Mouse (Mus musculus): ENCODE data around the gene Hspa12b.
A peak's percentile ranks its signal among the peaks of the same experiment; 100 is the strongest.
"Not testable (repeated sequence)": the region's sequence is repeated elsewhere in the genome, so short reads cannot be mapped to it uniquely, and the experiment has no call there.

The Hspa12b gene

GRCm38 (mm10) chr2:131127161-131127730 lies at the start of gene Hspa12b:
TSS of gene Hspa12b (plus strand) at chr2:131127280.
- DNase-seq (ENCODE audit: low spot score) = no peak

GRCm38 (mm10) chr2:131080507-131080906 lies 46.6 kb upstream of the Hspa12b start:
- DNase-seq (ENCODE audit: low spot score) = no peak

- DNase-seq (ENCODE audit: low spot score) = no peak
These were observed 42.9 kb upstream of the Hspa12b start for GRCm38 (mm10) chr2:131084206-131084605.

GRCm38 (mm10) chr2:131086667-131087390 lies 40.3 kb upstream of the Hspa12b start, which contains the start of gene Siglec1:
TSS of gene Siglec1 (minus strand) at chr2:131086765.
- DNase-seq (ENCODE audit: low spot score) = no peak

- DNase-seq (ENCODE audit: low spot score) = no peak
These were observed 38.5 kb upstream of the Hspa12b start for GRCm38 (mm10) chr2:131088581-131088980.

- no peak for DNase-seq (ENCODE audit: low spot score)
These were observed 37.4 kb upstream of the Hspa12b start for GRCm38 (mm10) chr2:131089634-131090033.

GRCm38 (mm10) chr2:131090852-131091251 lies 36.2 kb upstream of the Hspa12b start:
- DNase-seq (ENCODE audit: low spot score) = no peak

- no peak for DNase-seq (ENCODE audit: low spot score)
These were observed 33.5 kb upstream of the Hspa12b start for GRCm38 (mm10) chr2:131093577-131093976.

GRCm38 (mm10) chr2:131094823-131095222 lies 32.3 kb upstream of the Hspa12b start:
- DNase-seq (ENCODE audit: low spot score) = no peak

GRCm38 (mm10) chr2:131096101-131096795 lies 30.8 kb upstream of the Hspa12b start:
- no peak for DNase-seq (ENCODE audit: low spot score)

- no peak for DNase-seq (ENCODE audit: low spot score)
These were observed 30.0 kb upstream of the Hspa12b start for GRCm38 (mm10) chr2:131097087-131097486.

- DNase-seq (ENCODE audit: low spot score) = no peak
These were observed 25.6 kb upstream of the Hspa12b start for GRCm38 (mm10) chr2:131101530-131101929.

GRCm38 (mm10) chr2:131104021-131104420 lies 23.1 kb upstream of the Hspa12b start:
- DNase-seq (ENCODE audit: low spot score) = no peak

- not testable (repeated sequence) for DNase-seq (ENCODE audit: low spot score)
These were observed 22.0 kb upstream of the Hspa12b start for GRCm38 (mm10) chr2:131105061-131105460.

GRCm38 (mm10) chr2:131105989-131106388 lies 21.1 kb upstream of the Hspa12b start:
- DNase-seq (ENCODE audit: low spot score) = no peak

GRCm38 (mm10) chr2:131118968-131119574 lies 8.0 kb upstream of the Hspa12b start:
- DNase-seq (ENCODE audit: low spot score) = no peak

- no peak for DNase-seq (ENCODE audit: low spot score)
These were observed 2.9 kb upstream of the Hspa12b start for GRCm38 (mm10) chr2:131124166-131124565.

GRCm38 (mm10) chr2:131125157-131125963 lies 1.7 kb upstream of the Hspa12b start:
- peak; percentile 1 for DNase-seq (ENCODE audit: low spot score)

GRCm38 (mm10) chr2:131125964-131126815 lies 890 bp upstream of the Hspa12b start:
- DNase-seq (ENCODE audit: low spot score) = peak; percentile 3

- no peak for DNase-seq (ENCODE audit: low spot score)
These were observed 1.1 kb downstream of the Hspa12b start for GRCm38 (mm10) chr2:131128211-131128610.

- no peak for DNase-seq (ENCODE audit: low spot score)
These were observed 1.6 kb downstream of the Hspa12b start for GRCm38 (mm10) chr2:131128636-131129157.
